Mouse (Mus musculus) liver, postnatal 0 days (tissue): ENCODE results near the gene Entpd7.

Experiments used
- CTCF ChIP-seq: sonication (generic); IDR thresholded peaks from 2 replicates; pipeline ENCODE4 v1.5.1; 2016; ENCODE audit warnings: antibody characterized with exemption, low read depth
- EP300 ChIP-seq: IDR thresholded peaks from 2 replicates; pipeline ENCODE4 v1.6.1; 2016; ENCODE audit warnings: antibody characterized with exemption, low read depth, mild to moderate bottlenecking

- no peak for TF ChIP-seq CTCF
- TF ChIP-seq EP300: no peak
These were observed 40.6 kb downstream of the Entpd7 start for GRCm38 (mm10) chr19:43730037-43730428.
